Mouse (Mus musculus) cortical plate, adult 2 months (tissue): ENCODE data around the gene Cep164. TPM values are rescaled to one million over a fixed set of nuclear protein-coding genes. Genes with fewer than 3 reads are reported as not detected.

ENCODE experiments used
- H3K27ac ChIP-seq: fragments of 200-500 bp; 2 replicates; pipeline ENCODE4 v1.5.1; 2012; ENCODE audit warnings: low read length, control low read depth, inconsistent platforms; ENCODE audit not compliant: insufficient read depth
- H3K4me1 ChIP-seq: fragments of 200-500 bp; 2 replicates; pipeline ENCODE4 v1.6.1; 2011; ENCODE audit warnings: low read length; ENCODE audit not compliant: control insufficient read depth, insufficient read depth
- H3K4me3 ChIP-seq: fragments of 200-500 bp; 2 replicates; pipeline ENCODE4 v1.5.1; 2011; ENCODE audit warnings: mild to moderate bottlenecking, low read length, control low read depth; ENCODE audit not compliant: insufficient read depth
- CTCF ChIP-seq: fragments of 200-500 bp; IDR thresholded peaks from 2 replicates; pipeline ENCODE4 v1.5.1; 2011; ENCODE audit warnings: mild to moderate bottlenecking, control low read depth, low read length; ENCODE audit not compliant: insufficient read depth; ENCODE audit errors: extremely low read depth
- POLR2A ChIP-seq: fragments of 200-500 bp; IDR thresholded peaks from 2 replicates; pipeline ENCODE4 v1.6.1; 2011; ENCODE audit warnings: mild to moderate bottlenecking, low read length, control low read depth; ENCODE audit not compliant: insufficient read depth; ENCODE audit errors: extremely low read depth
- polyA plus RNA-seq: library from polyadenylated mRNA; depleted of rRNA; stranded (reverse); fragments of >200 nt; gene quantifications from 2 replicates; pipeline ENCODE4 v1.2.3, GENCODE M21; 2012

Cep164 gene
- polyA plus RNA-seq, 1 experiment, result 18.5 TPM

DNA sequence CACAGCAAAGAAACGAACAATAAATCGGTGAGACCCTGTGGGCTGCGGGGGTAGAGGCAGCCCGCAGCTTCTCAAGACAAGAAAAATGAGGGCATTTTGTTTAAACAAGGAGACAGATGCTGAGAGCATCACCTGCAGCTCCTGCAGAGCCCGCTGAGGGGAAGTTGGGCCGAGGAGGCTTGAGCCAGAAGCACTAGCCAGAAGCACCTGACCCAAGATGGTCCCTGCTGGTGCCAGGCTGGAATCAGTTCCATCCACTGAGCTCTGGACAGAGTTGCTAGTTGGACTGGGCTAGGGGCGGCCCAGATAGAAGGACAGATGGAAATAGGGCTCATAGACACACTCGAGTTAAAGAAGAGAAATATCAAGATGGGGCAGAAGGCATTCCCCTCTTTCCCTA lies 61.3 kb downstream of the Cep164 start:
- Histone ChIP-seq H3K4me1 (0 out of 2 replicates have a peak, but pooled peaks cover 2% of the 10 kb centered on the region), H3K27ac (no peak overlapping the region), H3K4me3 (no peak overlapping the region)
- no peak for TF ChIP-seq CTCF
- no peak for TF ChIP-seq POLR2A

DNA sequence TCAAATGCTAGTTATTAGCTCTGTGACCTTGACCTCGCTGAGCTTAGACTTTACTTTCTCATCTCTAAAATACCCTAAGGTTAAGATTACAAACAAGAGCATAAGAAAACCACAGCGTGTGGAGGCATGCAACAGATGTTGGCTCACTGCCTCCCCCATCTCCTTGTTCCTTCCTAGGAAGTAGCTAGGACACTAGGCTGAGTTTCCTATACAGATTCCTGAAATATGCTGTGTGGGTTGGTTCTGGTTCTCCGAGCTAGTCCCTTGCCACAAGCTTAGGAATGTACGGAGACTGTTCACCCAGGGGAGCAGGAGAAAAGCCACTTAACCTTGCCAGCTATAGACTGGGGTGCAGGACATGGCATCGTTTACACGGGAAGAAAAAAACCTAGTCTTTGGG lies 62.3 kb downstream of the Cep164 start:
- no peak overlapping the region for H3K4me3 ChIP-seq
- no peak for TF ChIP-seq CTCF
- no peak for TF ChIP-seq POLR2A
- H3K27ac ChIP-seq, result no peak overlapping the region
- 0 out of 2 replicates have a peak, but pooled peaks cover 2% of the 10 kb centered on the region for H3K4me1 ChIP-seq

DNA sequence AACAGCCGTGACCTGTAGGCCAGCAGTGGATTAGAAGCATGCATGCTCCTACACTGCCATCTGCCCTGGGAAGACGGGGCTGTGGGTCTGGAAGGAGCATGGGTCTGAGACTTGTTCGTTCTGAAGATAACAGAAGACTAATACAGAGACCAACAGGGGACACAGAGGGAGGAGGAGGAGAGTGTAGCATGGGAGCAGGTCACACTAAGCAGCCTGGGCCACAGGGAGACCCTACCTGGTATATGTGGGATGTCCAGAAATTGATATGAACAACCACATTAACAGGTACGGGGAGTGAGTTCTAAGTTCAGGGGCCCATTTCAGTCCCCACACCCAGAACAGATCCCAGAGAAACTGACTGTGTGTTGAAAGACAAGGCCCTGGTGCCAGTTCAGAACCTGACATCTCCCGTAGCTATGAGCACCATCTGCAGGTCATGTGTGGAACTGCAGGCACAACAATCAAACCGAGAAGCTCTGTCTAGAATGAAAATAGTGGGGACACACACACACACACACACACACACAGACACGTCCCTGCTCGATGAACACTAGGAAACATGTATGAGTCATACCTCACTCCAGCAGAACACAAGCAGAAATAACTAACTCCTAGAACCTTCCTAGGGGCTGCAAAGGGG lies 73.9 kb downstream of the Cep164 start:
- no peaks in the 10 kb centered on the region for H3K4me1 ChIP-seq
- peak; percentile 96 for TF ChIP-seq CTCF
- no peak for TF ChIP-seq POLR2A
- no peak overlapping the region for H3K27ac ChIP-seq
- no peak overlapping the region for H3K4me3 ChIP-seq

DNA sequence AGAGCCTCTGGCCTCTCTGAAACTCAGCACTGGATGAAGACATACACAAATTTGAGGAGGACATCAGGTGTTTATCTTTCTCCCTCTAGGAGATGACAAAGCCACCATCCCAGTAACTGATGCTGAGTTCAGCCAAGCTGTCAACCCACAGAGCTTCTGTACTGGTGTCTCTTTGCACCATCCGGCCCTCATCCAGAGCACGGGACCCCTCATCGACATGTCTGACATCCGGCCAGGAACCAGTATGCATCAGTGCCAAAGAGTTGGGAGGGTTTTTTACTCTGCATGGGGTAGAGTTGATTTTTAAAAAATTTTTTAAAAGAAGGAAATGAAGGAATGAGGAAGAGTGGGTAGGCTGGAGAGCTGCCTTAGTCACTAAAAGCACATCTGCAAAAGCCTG lies 78.6 kb downstream of the Cep164 start:
- H3K4me3 ChIP-seq, result no peak overlapping the region
- H3K27ac ChIP-seq, result no peak overlapping the region
- no peaks in the 10 kb centered on the region for H3K4me1 ChIP-seq
- TF ChIP-seq CTCF (no peak), POLR2A (no peak)

DNA sequence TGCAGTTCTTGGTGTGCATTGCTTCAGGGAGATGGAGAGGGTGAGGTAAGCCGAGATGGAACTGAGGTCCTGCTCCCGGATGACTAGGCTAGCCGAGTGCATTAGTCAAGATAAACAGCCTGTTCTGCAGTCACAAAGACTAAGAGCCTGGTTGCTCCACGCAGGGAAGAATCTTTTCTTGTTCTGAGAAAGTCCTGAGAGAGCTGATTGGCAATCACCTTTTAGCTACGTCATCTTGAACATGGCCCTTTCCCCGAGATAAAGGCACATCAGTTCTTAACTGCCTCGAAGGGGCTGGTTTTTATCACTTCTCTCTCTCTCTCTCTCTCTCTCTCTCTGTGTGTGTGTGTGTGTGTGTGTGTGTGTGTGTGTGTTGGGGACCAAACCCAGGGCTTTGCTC lies 83.0 kb downstream of the Cep164 start:
- H3K27ac ChIP-seq, result no peak overlapping the region
- no peak overlapping the region for H3K4me3 ChIP-seq
- no peaks in the 10 kb centered on the region for H3K4me1 ChIP-seq
- TF ChIP-seq POLR2A (no peak), CTCF (no peak)

DNA sequence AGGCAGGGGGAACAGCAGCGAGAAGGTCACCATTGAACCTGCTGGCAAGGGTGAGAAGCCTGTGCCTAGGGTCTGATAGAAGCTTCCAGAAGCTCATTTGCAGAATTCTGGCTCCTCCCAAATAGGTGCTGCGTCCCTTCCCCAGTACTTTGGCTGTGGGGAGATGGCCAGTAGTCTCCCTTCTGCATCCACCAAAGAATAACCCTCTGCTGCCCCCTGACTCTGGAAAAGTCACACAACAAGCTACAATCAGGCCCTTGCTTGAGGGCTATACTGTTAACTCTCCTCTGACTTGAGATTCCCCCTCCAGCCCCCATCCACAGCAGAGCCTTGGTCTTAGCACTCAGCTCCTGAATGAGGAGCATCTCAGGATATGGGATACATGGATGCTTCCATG lies 87.9 kb downstream of the Cep164 start:
- Histone ChIP-seq H3K4me3 (no peak overlapping the region), H3K4me1 (peaks cover 4% of the 10 kb centered on the region; the same call in 1 of the 2 replicates), H3K27ac (no peak overlapping the region)
- TF ChIP-seq CTCF (peak; percentile 32; the same call in 1 of the 2 replicates), POLR2A (no peak)

DNA sequence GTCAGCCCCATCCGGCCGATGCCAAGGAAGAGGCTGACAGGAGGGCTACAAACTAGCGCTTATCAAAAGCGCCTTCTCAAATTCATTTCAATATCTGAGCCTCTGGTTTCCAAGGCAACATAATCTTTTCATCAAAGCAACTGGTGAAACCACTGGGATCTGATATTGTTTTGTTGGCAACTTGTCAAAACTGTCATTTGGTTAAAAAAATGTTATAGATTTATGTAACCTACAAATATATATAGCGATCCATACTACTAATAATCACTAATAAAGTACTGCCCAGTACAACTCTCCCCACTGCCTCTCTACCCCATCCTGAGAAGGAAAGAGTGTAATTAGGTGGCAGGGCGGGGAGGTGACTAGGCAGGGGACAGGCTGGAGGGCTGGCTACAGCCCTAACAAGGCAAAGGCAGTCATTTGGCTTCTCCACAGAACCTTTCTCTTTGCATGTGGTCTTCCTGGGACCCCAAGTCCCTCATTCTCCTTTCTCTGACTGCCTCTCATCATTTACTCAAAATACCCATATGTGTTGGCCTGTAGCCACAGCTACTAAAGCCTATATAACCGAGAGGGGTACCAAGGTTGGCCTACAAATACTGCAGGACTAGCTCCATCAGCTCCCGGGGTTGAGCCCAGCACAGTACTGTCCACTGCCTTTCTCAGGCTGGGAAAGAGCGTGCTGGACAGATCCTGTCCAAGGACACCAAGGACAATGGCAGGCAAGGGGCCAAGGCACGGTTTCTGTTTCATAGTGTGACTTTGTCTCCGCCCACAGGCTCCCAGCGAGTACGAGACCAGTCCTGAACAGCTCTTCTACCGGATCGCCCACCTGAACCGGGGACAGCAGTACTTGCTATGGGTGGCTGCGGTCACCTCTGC lies 88.5 kb downstream of the Cep164 start:
- TF ChIP-seq POLR2A (no peak), CTCF (no peak)

DNA sequence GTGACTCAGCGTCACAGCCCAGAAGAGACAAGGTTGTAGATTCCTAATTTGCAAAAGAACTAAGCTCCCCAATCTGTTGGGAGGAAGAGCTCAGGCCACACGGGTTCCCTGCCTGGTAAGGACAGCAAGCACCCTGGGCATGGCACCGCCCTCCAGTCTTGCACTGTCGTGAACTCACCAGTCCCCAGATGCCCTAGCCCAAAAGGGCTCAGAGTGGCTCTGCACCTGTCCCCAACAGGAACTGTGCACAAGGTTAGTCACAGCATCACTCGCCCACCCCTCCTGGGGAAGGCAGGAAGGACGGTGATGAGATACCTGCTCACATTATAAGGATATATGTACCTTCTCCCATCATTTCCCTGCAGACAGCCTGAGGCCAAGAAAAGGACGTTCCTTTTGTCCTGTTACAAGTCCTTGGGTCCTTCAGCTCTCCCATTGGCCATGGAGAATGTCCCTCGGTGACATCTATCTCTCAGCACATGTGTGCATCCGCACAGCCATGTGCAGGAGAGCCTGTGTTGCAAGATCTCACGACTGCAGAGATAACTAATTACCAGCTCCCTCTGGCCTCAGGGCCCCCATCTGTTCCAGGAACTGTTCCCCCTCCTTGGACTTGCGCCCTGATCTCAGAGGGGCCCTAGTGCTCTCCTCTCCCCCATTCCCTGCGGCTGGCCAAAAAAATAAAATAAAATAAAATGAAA lies 89.3 kb downstream of the Cep164 start:
- Histone ChIP-seq H3K27ac (no peak overlapping the region), H3K4me3 (no peak overlapping the region), H3K4me1 (peaks cover 4% of the 10 kb centered on the region; the same call in 1 of the 2 replicates)
- TF ChIP-seq CTCF, result no peak
- TF ChIP-seq POLR2A, result no peak

More for the DNA sequence above, 88.5 kb downstream of the Cep164 start:
- H3K27ac ChIP-seq, result no peak overlapping the region
- peaks cover 4% of the 10 kb centered on the region; the same call in 1 of the 2 replicates for H3K4me1 ChIP-seq
- H3K4me3 ChIP-seq, result no peak overlapping the region

DNA sequence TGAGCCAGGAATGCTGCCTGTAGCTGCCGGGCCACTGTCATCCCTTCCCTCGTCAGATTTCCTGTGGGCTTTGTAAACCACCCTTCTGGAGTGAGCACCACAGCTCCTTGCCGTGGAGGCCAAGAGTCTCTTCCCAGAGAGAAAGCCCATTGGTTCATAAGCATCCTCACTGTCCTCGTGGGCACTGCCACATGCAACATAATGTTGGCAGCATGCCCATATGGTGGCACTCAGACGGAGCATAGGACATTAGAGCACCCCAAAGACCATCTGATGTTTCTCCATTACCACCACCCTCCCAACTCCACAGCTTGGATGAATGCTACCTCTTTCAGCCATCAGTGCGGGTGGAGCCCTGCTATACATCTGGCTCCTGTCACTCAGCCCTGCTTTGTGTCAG lies 95.2 kb downstream of the Cep164 start:
- no peak overlapping the region for H3K27ac ChIP-seq
- H3K4me3 ChIP-seq, result no peak overlapping the region
- TF ChIP-seq POLR2A (no peak), CTCF (no peak)
- H3K4me1 ChIP-seq, result no peaks in the 10 kb centered on the region
